Mouse (Mus musculus): Measurements from ENCODE around the gene Yod1. TPM values are rescaled to one million over a fixed set of nuclear protein-coding genes. Genes with fewer than 3 reads are reported as not detected.

Gene Yod1
- total and polyA plus RNA-seq, 3 experiments = 6.1 to 8.6 TPM; not detected in 1

DNA sequence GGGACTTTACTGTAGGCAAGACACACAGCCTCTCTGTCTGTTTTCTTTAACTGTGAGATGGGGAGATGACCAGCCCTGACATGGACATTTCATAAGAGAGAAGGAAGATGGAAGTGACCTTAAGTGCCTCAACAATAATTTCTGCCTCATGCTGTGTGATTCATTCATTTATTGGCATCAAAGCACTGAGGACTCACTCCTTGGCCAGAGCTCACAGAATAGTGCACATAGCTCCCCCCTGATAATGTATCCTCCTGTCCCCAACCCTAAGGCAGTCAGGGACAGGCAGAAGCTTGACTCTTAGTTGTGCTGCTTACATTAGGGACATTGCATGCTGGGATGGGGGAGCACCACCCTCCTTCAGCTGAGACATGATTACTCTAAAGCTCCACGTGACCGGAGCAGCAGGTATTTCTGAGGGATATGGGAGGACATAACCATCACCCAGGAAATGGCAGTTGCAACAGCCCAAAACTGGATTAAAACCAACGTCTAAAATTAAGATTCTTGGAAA is 53.9 kb downstream of the Yod1 start:
- H3K27me3 ChIP-seq (ENCODE audit: control insufficient read depth in 1 of 2, insufficient read depth in 2 of 2, low read length in 2 of 2) = peaks cover 3 to 6% of the 10 kb centered on the region in 2 experiments

More for the DNA sequence above, 53.9 kb downstream of the Yod1 start:
- Histone ChIP-seq H3K36me3 (ENCODE audit: control insufficient read depth in 1 of 2, insufficient read depth in 2 of 2, low read length in 2 of 2) (no peaks in the 10 kb centered on the region), H3K9ac (ENCODE audit: control insufficient read depth, low read depth, low read length, poor library complexity, severe bottlenecking) (no peak overlapping the region), H3K4me3 (ENCODE audit: control insufficient read depth in 1 of 2, insufficient read depth in 1 of 2, low read depth in 2 of 2, low read length in 2 of 2) (no peak overlapping the region), H3K27ac (ENCODE audit: control insufficient read depth, low read depth, low read length) (no peak overlapping the region), H3K4me1 (ENCODE audit: control insufficient read depth in 1 of 2, insufficient read depth in 2 of 2, low read length in 2 of 2) (no peaks in the 10 kb centered on the region), H3K79me2 (ENCODE audit: control insufficient read depth, insufficient read depth, low read length, poor library complexity) (no peaks in the 10 kb centered on the region), H3K9me3 (replicated peaks; ENCODE audit: insufficient read depth, low read length) (no peaks in the 10 kb centered on the region)
- TF ChIP-seq TCF12 (IDR thresholded peaks at IDR 0.05; ENCODE audit: low read depth, low read length) = no peak
- TF ChIP-seq CHD1 (IDR thresholded peaks at IDR 0.05; ENCODE audit: low read depth, low read length) = no peak
- TF ChIP-seq BHLHE40 (IDR thresholded peaks at IDR 0.05; ENCODE audit: borderline replicate concordance, low read depth, low read length) = no peak
- TF ChIP-seq HCFC1 (IDR thresholded peaks at IDR 0.05; ENCODE audit: low read depth, low read length) = no peak
- TF ChIP-seq POLR2A (IDR thresholded peaks at IDR 0.05; ENCODE audit: control insufficient read depth in 1 of 2, insufficient read depth in 1 of 2, low read depth in 1 of 2, low read length in 2 of 2, poor library complexity in 1 of 2) = no peak
- no peak for TF ChIP-seq ZNF384 (IDR thresholded peaks at IDR 0.05; ENCODE audit: low read depth, low read length)
- no peak for TF ChIP-seq USF2 (IDR thresholded peaks at IDR 0.05; ENCODE audit: borderline replicate concordance in 1 of 2, insufficient read depth in 1 of 2, low read depth in 1 of 2, low read length in 2 of 2)
- TF ChIP-seq ZMIZ1 (IDR thresholded peaks at IDR 0.05; ENCODE audit: low read depth, low read length) = no peak
- TF ChIP-seq TAL1 (IDR thresholded peaks at IDR 0.05; ENCODE audit: low read length) = no peak
- no peak for TF ChIP-seq NRF1 (IDR thresholded peaks at IDR 0.05; ENCODE audit: insufficient read depth, low read depth, low read length, poor library complexity, severe bottlenecking)
- no peak for TF ChIP-seq TBP (IDR thresholded peaks at IDR 0.05; ENCODE audit: low read depth, low read length)
- TF ChIP-seq POLR2AphosphoS5 (IDR thresholded peaks at IDR 0.05; ENCODE audit: borderline replicate concordance, low read depth, low read length) = no peak
- no peak for TF ChIP-seq ELF1 (IDR thresholded peaks at IDR 0.05; ENCODE audit: low read depth, low read length)
- TF ChIP-seq MYC (IDR thresholded peaks at IDR 0.05; ENCODE audit: low read depth, low read length) = no peak
- no peak for DNase-seq (ENCODE audit: low read depth, low spot score)

Other genes with a start within 250 kb of the Yod1 start
- not detected in 2 replicates for gene Zp3r, start 87.7 kb upstream of the Yod1 start, total RNA-seq (2012; rRNA removed)
- not detected for gene Zp3r, start 87.7 kb upstream of the Yod1 start, polyA plus RNA-seq (2012; ENCODE audit: insufficient read depth in 1 of 2, insufficient read length in 2 of 2, low read depth in 1 of 2, low replicate concordance in 2 of 2, missing spikeins in 1 of 2)
- gene C4bp, start 55.7 kb upstream of the Yod1 start, total RNA-seq (2012; rRNA removed) = not detected in 2 replicates
- not detected for gene C4bp, start 55.7 kb upstream of the Yod1 start, polyA plus RNA-seq (2012; ENCODE audit: insufficient read depth in 1 of 2, insufficient read length in 2 of 2, low read depth in 1 of 2, low replicate concordance in 2 of 2, missing spikeins in 1 of 2)
- gene Gm29427, start 1.5 kb upstream of the Yod1 start, total RNA-seq (2012; rRNA removed) = not detected in 2 replicates
- gene Gm29427, start 1.5 kb upstream of the Yod1 start, polyA plus RNA-seq (2012; ENCODE audit: insufficient read depth in 1 of 2, insufficient read length in 2 of 2, low read depth in 1 of 2, low replicate concordance in 2 of 2, missing spikeins in 1 of 2) = not detected
- 11.3 and 13.6 TPM in 2 replicates for gene Pfkfb2, start 11.9 kb downstream of the Yod1 start, total RNA-seq (2012; rRNA removed)
- gene Pfkfb2, start 11.9 kb downstream of the Yod1 start, polyA plus RNA-seq (2012; ENCODE audit: insufficient read depth in 1 of 2, insufficient read length in 2 of 2, low read depth in 1 of 2, low replicate concordance in 2 of 2, missing spikeins in 1 of 2) = 10 to 100 TPM in 1 of 2 experiments, not detected in 1; 13.9 TPM
- 0.31 and 0.39 TPM in 2 replicates for gene AA986860, start 14.6 kb downstream of the Yod1 start, total RNA-seq (2012; rRNA removed)
- under 1 TPM in 1 of 2 experiments, not detected in 1; 0.58 TPM for gene AA986860, start 14.6 kb downstream of the Yod1 start, polyA plus RNA-seq (2012; ENCODE audit: insufficient read depth in 1 of 2, insufficient read length in 2 of 2, low read depth in 1 of 2, low replicate concordance in 2 of 2, missing spikeins in 1 of 2)
- not detected in 2 replicates for gene Fcamr, start 83.6 kb downstream of the Yod1 start, total RNA-seq (2012; rRNA removed)
- not detected for gene Fcamr, start 83.6 kb downstream of the Yod1 start, polyA plus RNA-seq (2012; ENCODE audit: insufficient read depth in 1 of 2, insufficient read length in 2 of 2, low read depth in 1 of 2, low replicate concordance in 2 of 2, missing spikeins in 1 of 2)
- gene Pigr, start 109.4 kb downstream of the Yod1 start, total RNA-seq (2012; rRNA removed) = not detected in 2 replicates
- gene Pigr, start 109.4 kb downstream of the Yod1 start, polyA plus RNA-seq (2012; ENCODE audit: insufficient read depth in 1 of 2, insufficient read length in 2 of 2, low read depth in 1 of 2, low replicate concordance in 2 of 2, missing spikeins in 1 of 2) = not detected
- gene Fcmr, start 148.3 kb downstream of the Yod1 start, total RNA-seq (2012; rRNA removed) = not detected in 2 replicates
- not detected for gene Fcmr, start 148.3 kb downstream of the Yod1 start, polyA plus RNA-seq (2012; ENCODE audit: insufficient read depth in 1 of 2, insufficient read length in 2 of 2, low read depth in 1 of 2, low replicate concordance in 2 of 2, missing spikeins in 1 of 2)
- gene Il24, start 170.1 kb downstream of the Yod1 start, total RNA-seq (2012; rRNA removed) = not detected in 2 replicates
- gene Il24, start 170.1 kb downstream of the Yod1 start, polyA plus RNA-seq (2012; ENCODE audit: insufficient read depth in 1 of 2, insufficient read length in 2 of 2, low read depth in 1 of 2, low replicate concordance in 2 of 2, missing spikeins in 1 of 2) = not detected
- not detected in 2 replicates for gene Il20, start 194.1 kb downstream of the Yod1 start, total RNA-seq (2012; rRNA removed)
- not detected for gene Il20, start 194.1 kb downstream of the Yod1 start, polyA plus RNA-seq (2012; ENCODE audit: insufficient read depth in 1 of 2, insufficient read length in 2 of 2, low read depth in 1 of 2, low replicate concordance in 2 of 2, missing spikeins in 1 of 2)
- not detected in 2 replicates for gene Il19, start 222.8 kb downstream of the Yod1 start, total RNA-seq (2012; rRNA removed)
- gene Il19, start 222.8 kb downstream of the Yod1 start, polyA plus RNA-seq (2012; ENCODE audit: insufficient read depth in 1 of 2, insufficient read length in 2 of 2, low read depth in 1 of 2, low replicate concordance in 2 of 2, missing spikeins in 1 of 2) = not detected

Measured in MEL (cell line).